Mouse (Mus musculus) heart, embryonic 10.5 days (tissue): ENCODE measurements at regions not wholly inside any gene's neighbourhood (a gene's known extent, or its start where the extent isn't known, plus 50 kb on each side); places are given as distances from the start of the nearest gene placed in this dataset.

Source experiments
- DNase-seq: peaks from one replicate; pipeline ENCODE4 v3.0.0-alpha.2; 2017; ENCODE audit warnings: low spot score
- H3K27ac ChIP-seq: fragments of 300-500 bp; sonication (generic); 2 replicates; pipeline ENCODE4 v1.5.1; 2016; ENCODE audit warnings: mild to moderate bottlenecking
- H3K27me3 ChIP-seq: fragments of 300-500 bp; sonication (generic); 2 replicates; pipeline ENCODE4 v1.6.1; 2016; ENCODE audit warnings: mild to moderate bottlenecking; ENCODE audit not compliant: poor library complexity, insufficient read depth, severe bottlenecking
- H3K36me3 ChIP-seq: fragments of 300-500 bp; sonication (generic); 2 replicates; pipeline ENCODE4 v1.6.1; 2016; ENCODE audit warnings: mild to moderate bottlenecking, moderate library complexity
- H3K4me1 ChIP-seq: fragments of 300-500 bp; sonication (generic); 2 replicates; pipeline ENCODE4 v1.6.1; 2016; ENCODE audit warnings: mild to moderate bottlenecking
- H3K4me3 ChIP-seq: fragments of 300-500 bp; sonication (generic); 2 replicates; pipeline ENCODE4 v1.5.1; 2016; ENCODE audit warnings: mild to moderate bottlenecking, moderate library complexity
- H3K9me3 ChIP-seq: fragments of 300-500 bp; sonication (generic); 2 replicates; pipeline ENCODE4 v1.6.1; 2016; ENCODE audit warnings: mild to moderate bottlenecking, moderate library complexity
- WGBS: fragments of 180-500 bp; shearing (Covaris S2); methylation state at CpG from one replicate; pipeline ENCODE4 v1.1.7; 2016; 5-methylcytosine and 5-hydroxymethylcytosine counted together

DNA sequence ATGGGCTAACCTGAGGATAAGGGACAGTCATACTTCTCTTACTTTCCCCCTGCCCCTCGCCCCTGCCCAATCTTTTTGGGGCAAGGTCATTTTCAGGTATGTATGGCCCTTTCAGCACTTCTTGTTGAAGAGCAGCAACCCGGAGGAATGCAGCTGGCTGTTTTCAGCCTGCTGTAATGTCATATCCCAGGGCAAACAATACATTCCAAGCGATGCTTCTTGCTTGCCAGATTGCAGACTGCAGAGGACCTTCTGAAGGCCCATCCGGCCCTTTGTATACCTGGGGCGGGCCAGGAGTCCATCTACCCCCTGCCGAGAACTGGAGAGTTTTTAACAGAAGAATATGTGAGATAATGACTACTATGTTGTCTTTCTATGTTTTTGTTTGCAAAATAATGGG lies 105.2 kb downstream of the Cdca7 start:
- Histone ChIP-seq H3K9me3 (no peaks in the 10 kb centered on the region), H3K4me1 (no peaks in the 10 kb centered on the region; the same call in 1 of the 2 replicates), H3K36me3 (no peaks in the 10 kb centered on the region), H3K27ac (no peak overlapping the region), H3K27me3 (no peaks in the 10 kb centered on the region), H3K4me3 (no peak overlapping the region)
- WGBS = 66% methylated on average over 6 of the region's 6 CpGs
- DNase-seq = no peak

DNA sequence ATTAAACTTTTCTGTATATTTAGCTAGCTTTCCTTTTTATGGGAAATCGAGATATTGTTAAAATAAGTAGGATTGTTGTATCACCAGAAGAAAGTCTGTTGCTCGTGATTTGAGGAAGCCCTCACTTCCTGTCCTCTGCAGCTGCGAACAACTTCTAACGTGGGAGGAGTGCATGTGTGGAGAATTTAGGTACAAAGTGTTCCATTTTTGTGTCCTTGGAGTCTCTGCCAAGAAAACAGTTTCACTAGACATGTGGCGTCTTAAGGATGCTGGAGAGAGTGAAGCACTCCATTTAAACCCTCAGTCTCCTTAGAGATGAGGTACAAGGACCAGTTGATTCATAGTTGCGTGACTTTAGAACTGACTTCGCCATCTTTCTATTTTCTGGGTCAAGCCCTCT lies 112.9 kb downstream of the Cdca7 start:
- no peak overlapping the region for H3K27ac ChIP-seq
- no peaks in the 10 kb centered on the region for H3K27me3 ChIP-seq
- no peaks in the 10 kb centered on the region for H3K9me3 ChIP-seq
- 68% methylated on average over 7 of the region's 7 CpGs for WGBS
- H3K4me1 ChIP-seq = 0 out of 2 replicates have a peak, but pooled peaks cover 3% of the 10 kb centered on the region
- no peaks in the 10 kb centered on the region for H3K36me3 ChIP-seq
- no peak overlapping the region for H3K4me3 ChIP-seq
- DNase-seq = no peak

DNA sequence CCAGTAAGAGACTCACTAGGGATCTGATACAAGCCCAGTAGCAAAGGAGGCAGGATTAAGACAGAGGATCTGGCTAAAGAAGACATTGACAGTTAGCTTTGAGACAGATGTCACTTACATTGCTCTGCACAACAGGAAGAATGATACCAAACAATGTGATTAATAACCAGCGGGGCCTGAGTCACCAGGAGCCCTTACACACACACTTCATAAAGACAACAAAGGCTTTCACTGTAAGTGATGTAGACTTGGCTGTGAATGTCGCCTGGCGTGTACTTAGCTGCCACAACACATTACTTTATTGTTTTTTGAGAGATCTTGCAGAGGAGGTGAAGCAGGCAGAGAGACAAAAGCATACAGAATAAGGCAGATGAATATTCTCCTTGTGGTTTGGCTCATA lies 116.1 kb downstream of the Cdca7 start:
- H3K27ac ChIP-seq = no peak overlapping the region
- H3K4me1 ChIP-seq = 0 out of 2 replicates have a peak, but pooled peaks cover 3% of the 10 kb centered on the region
- no peaks in the 10 kb centered on the region for H3K27me3 ChIP-seq
- DNase-seq = no peak
- H3K36me3 ChIP-seq = no peaks in the 10 kb centered on the region
- H3K9me3 ChIP-seq = no peaks in the 10 kb centered on the region
- no peak overlapping the region for H3K4me3 ChIP-seq
- WGBS = 57% methylated on average over 3 of the region's 3 CpGs

DNA sequence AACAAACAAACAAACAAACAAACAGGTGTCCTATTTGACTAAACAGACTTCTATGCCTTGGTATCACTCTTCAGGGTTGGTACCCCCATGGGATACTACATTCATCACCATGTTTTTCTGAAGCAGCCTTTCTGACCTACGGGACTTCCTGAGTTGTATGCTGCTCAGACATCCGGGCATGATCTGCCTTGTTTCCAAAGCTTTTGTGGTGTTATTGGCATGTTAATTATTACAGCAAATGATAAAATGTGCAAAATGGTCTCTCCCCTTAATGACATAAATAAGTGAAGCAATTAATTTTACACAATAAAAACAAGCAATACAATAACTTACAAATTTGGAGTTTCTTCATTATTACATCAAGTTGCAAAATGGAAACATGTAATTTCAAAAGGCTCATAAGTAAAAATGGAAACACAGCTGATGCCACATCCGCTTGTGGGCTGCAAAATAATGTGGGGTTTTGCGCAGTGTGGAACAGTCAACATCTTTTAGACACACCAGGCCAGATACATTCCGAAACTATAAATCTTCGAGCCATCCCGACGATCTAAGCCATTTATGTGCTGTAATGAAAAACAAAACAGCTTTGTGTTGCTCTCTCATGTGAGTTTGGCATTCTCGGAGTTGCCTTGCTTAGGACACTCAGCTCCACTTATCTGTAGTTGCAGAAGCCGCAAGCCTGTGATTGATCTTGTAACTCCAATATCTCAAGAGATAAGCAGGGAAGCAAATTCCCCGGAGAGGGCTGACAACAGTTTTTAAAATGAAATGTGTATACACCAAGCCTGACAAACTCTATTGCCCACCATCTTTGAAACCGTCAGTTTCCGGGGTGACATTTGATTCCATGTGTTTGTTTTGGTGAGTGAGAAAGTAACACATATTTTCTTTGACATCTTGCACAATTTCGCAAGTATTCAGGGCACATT lies 121.3 kb downstream of the Cdca7 start:
- Histone ChIP-seq H3K4me1 (peaks cover 4% of the 10 kb centered on the region), H3K9me3 (no peaks in the 10 kb centered on the region), H3K27ac (no peak overlapping the region), H3K4me3 (no peak overlapping the region), H3K27me3 (no peaks in the 10 kb centered on the region), H3K36me3 (no peaks in the 10 kb centered on the region)
- WGBS = 58% methylated on average over 14 of the region's 14 CpGs
- DNase-seq = no peak

DNA sequence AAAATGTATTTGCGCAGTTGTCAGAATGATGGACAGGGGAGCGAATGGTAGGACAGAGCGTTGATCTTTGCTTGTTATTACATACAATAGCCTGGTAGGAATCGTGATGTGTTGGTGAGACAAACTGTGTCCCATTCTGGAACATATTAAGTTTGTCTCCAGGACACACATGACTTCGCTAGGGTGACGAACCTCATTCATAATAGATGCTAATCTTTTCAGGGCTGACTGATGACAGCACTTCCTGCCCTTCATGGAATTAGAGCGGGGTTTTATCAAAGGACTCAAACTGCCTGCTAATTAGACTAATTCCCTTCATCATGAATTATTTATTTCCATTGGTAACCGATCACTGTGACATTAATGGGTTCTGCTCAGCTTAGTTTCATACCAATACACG lies 122.0 kb downstream of the Cdca7 start:
- no peak for DNase-seq
- 69% methylated on average over 9 of the region's 9 CpGs for WGBS
- H3K27me3 ChIP-seq = no peaks in the 10 kb centered on the region
- no peak overlapping the region for H3K4me3 ChIP-seq
- no peaks in the 10 kb centered on the region for H3K36me3 ChIP-seq
- H3K4me1 ChIP-seq = peaks cover 4% of the 10 kb centered on the region
- H3K27ac ChIP-seq = no peak overlapping the region
- no peaks in the 10 kb centered on the region for H3K9me3 ChIP-seq

DNA sequence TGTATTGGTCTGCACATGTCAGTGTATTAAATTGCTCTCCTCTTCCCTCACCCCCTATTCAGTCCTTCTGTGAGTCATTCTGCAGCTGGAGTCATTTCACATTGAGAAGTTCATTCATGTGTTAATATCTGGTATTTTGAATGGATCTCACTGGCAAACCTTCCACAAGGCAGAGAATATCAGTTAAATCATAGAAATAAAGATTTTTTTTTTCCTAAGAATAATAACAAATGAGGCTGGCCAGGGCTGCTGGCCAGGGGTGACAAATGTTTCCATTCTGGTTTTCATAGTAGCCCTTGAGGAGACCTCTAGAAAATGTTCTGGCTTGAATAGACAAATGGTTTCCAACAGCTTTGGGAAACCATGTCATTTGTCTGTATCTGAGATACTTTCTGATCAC lies 124.8 kb downstream of the Cdca7 start:
- no peaks in the 10 kb centered on the region for H3K9me3 ChIP-seq
- H3K27me3 ChIP-seq = no peaks in the 10 kb centered on the region
- DNase-seq = no peak
- peaks cover 4% of the 10 kb centered on the region for H3K4me1 ChIP-seq
- H3K27ac ChIP-seq = no peak overlapping the region
- H3K4me3 ChIP-seq = no peak overlapping the region
- no peaks in the 10 kb centered on the region for H3K36me3 ChIP-seq

DNA sequence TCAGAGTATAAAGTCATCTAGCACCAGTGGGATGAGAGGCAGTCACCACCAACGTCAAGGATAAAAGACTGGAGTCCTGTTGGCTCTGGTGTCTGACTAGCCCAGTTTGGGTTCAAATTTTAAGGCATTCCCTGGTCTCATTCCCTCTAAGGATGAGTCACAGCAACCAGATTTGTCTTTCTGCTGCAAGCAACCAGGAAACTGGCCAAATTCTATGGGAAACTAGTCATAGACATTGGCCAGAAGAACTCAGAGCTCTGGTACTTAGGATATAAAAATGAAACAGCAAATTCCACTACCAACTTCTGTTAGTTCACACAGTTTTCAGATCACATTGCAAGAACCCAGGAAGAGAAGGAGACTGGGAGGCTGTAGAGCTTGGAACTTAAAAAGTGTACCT lies 126.2 kb downstream of the Cdca7 start:
- 58% methylated on average over 1 of the region's 1 CpGs for WGBS
- Histone ChIP-seq H3K27me3 (no peaks in the 10 kb centered on the region), H3K4me3 (no peak overlapping the region), H3K36me3 (no peaks in the 10 kb centered on the region), H3K4me1 (peaks cover 4% of the 10 kb centered on the region), H3K27ac (no peak overlapping the region), H3K9me3 (no peaks in the 10 kb centered on the region)
- DNase-seq = no peak

DNA sequence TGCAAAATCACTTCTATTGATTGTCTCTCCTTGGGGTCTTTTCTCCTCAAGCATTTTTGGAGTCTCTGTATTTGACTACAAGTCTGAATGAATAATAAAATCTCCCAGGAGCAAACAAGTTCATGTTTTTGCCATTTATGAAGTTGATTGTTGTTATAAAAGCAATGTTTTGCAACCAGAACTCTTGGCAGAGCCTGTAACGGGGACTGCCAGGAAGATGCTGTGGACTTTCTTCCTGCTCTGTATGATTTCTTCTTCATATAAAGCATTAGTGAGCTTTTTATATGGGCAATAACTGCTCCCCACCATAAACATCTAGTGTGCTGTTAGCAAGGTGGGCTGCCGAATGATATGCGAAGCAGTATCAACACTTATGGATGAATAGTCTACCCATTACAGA lies 136.3 kb downstream of the Cdca7 start:
- Histone ChIP-seq H3K36me3 (no peaks in the 10 kb centered on the region), H3K4me3 (no peak overlapping the region), H3K27me3 (peaks cover 8% of the 10 kb centered on the region; the same call in 1 of the 2 replicates), H3K27ac (no peak overlapping the region), H3K9me3 (no peaks in the 10 kb centered on the region), H3K4me1 (peaks cover 7% of the 10 kb centered on the region; the same call in 1 of the 2 replicates)
- 90% methylated on average over 3 of the region's 3 CpGs for WGBS
- DNase-seq = no peak

DNA sequence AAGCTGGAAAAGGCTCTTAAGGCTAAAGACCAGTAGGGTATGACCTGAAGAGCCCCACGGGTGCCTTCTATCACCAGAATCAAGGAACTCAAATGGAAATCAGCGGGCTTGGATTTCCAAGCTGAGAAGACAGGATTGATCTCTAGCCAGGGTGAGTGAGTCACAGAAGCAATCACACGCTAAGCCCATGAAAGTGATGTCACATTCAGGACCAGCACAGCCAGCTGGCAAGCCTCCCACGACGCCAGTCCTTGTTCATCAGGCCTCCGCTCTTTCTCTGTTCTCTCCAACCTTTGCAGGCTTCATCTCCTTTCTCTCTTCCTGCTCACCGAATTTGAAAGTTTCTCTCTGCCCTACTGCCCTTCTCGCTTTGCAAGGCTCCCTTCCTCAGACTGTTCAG lies 138.3 kb downstream of the Cdca7 start:
- 68% methylated on average over 8 of the region's 8 CpGs for WGBS
- no peak for DNase-seq
- peaks cover 4% of the 10 kb centered on the region; the same call in 1 of the 2 replicates for H3K27me3 ChIP-seq
- no peak overlapping the region for H3K27ac ChIP-seq
- H3K4me3 ChIP-seq = no peak overlapping the region
- H3K9me3 ChIP-seq = no peaks in the 10 kb centered on the region
- H3K36me3 ChIP-seq = no peaks in the 10 kb centered on the region
- H3K4me1 ChIP-seq = peaks cover 8% of the 10 kb centered on the region; the same call in 1 of the 2 replicates

DNA sequence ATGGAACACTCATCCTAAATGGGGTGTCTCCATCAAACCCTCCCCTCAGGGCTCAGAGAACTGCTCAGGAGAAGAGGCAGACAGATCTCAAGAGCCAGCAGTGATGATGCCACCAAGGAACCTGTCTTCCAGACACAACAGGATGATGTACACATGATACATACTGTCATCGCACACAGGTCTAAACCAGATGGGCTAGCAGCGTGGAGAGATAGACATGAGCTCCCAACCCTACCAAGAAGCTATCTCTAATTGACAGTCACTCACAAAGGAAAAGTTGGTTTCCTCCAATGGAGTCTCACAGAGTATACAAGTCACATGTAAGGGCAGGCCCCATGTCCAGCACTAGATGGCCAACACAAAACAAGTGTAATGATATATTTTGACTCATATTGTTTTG lies 139.9 kb downstream of the Cdca7 start:
- DNase-seq = no peak
- Histone ChIP-seq H3K4me3 (no peak overlapping the region), H3K36me3 (no peaks in the 10 kb centered on the region), H3K4me1 (peaks cover 15% of the 10 kb centered on the region), H3K27ac (no peak overlapping the region), H3K9me3 (no peaks in the 10 kb centered on the region), H3K27me3 (peaks cover 4% of the 10 kb centered on the region; the same call in 1 of the 2 replicates)
- 83% methylated on average over 2 of the region's 2 CpGs for WGBS

DNA sequence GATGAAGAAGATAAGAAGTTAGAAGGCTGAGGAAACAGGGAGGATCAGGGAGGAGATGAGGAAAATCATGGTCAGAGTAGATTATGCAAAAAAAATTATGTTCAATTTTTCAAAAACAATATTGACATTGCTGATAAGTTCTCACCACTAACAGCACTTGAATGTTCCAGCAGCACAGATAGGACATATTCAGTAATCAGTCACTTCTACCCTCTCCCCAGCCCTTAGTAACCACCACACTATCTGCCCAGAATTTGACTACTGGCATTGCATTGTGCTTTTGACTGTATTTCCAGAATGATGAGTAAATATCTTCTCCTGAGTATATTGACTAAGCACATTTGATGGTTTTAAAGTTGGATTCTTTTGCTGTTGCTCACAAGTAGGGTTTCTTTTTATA lies 140.5 kb downstream of the Cdca7 start:
- H3K4me3 ChIP-seq = no peak overlapping the region
- H3K27me3 ChIP-seq = peaks cover 4% of the 10 kb centered on the region; the same call in 1 of the 2 replicates
- H3K9me3 ChIP-seq = no peaks in the 10 kb centered on the region
- no peak for DNase-seq
- peaks cover 20% of the 10 kb centered on the region for H3K4me1 ChIP-seq
- H3K27ac ChIP-seq = no peak overlapping the region
- no peaks in the 10 kb centered on the region for H3K36me3 ChIP-seq

DNA sequence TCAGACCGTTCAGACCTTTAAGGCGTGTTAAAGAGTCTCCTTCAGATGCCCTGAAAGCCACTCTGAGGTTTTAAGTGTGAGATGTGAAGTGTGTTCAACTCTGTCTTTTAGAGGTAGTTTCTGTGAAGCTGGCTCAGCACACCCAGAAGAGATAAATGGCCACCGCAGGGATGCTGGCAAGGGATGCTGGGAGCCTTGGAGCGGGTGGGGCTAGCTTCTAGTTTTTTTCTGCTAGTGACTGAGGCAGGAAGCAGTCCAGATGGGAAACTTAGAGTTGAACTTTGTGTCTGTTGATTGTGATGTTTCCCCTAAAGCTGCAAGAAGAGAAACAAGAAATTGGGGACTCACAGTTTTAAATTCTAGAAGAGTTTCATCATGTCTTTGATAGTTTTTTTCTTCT lies 143.5 kb downstream of the Cdca7 start:
- Histone ChIP-seq H3K9me3 (no peaks in the 10 kb centered on the region), H3K27me3 (peaks cover 4% of the 10 kb centered on the region; the same call in 1 of the 2 replicates), H3K4me3 (no peak overlapping the region), H3K27ac (no peak overlapping the region), H3K36me3 (no peaks in the 10 kb centered on the region), H3K4me1 (peaks cover 20% of the 10 kb centered on the region)
- 51% methylated on average over 4 of the region's 4 CpGs for WGBS
- DNase-seq = no peak

DNA sequence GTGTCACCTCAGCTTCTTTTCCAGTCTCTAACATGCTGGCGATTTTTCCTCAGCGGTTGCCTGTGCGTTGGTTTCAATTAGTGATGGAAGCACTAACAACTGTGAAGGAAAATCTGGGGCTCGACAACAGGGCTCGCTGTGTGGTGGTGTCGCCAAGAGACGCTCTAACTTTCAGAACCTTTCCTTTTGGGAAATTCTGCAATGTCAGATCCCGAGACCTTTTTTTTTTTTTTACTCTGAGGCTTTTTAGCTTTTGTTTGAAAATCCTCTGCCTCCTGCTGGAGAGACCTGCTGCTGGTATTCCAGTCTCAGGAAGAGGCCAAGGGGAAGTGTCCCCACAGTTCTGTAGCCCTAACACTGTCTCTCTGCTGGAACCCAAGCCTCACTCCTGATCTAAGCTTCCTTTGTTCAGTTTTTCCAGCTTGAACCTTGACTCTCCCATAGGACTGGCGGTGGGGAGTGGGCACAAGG lies 144.3 kb downstream of the Cdca7 start:
- no peaks in the 10 kb centered on the region for H3K36me3 ChIP-seq
- H3K27me3 ChIP-seq = peaks cover 4% of the 10 kb centered on the region; the same call in 1 of the 2 replicates
- WGBS = 1% methylated on average over 9 of the region's 9 CpGs
- no peaks in the 10 kb centered on the region for H3K9me3 ChIP-seq
- H3K4me3 ChIP-seq = peak overlapping the region; percentile 50
- peak overlapping the region; percentile 81 for H3K27ac ChIP-seq
- peaks cover 17% of the 10 kb centered on the region for H3K4me1 ChIP-seq
- DNase-seq = no peak
